Mouse (Mus musculus) kidney, postnatal 10 days (tissue): Measurements from ENCODE around the gene Galnt10.

Experiments
- DNase-seq: peaks from one replicate; pipeline ENCODE4 v3.0.0; 2021; ENCODE audit warnings: mixed read lengths

Galnt10 gene

DNA sequence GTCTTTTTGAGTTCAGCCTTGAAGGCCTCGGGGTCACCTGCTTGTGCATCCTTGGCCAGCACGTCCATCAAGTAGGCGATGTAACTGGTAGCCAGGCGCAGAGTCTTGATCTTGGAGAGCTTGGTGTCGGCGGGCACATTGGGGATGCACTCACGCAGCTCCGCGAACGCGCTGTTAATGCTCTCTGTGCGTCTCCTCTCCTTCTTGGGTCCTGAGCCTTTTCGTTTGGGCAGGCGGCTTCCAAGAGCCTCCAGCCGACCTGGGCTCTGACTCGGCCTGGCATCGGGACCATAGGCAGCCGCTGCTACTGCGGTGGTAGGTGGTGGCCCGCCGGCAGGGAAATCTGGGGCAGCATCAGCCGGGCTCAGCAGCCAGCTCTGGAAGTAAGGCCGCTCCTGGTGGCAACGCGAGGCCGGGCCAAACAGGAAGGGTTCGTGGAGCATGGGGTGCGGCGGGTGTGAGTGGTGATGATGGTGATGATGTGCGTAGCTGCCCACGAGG is 186.1 kb downstream of the Galnt10 start:
- DNase-seq: no peak

DNA sequence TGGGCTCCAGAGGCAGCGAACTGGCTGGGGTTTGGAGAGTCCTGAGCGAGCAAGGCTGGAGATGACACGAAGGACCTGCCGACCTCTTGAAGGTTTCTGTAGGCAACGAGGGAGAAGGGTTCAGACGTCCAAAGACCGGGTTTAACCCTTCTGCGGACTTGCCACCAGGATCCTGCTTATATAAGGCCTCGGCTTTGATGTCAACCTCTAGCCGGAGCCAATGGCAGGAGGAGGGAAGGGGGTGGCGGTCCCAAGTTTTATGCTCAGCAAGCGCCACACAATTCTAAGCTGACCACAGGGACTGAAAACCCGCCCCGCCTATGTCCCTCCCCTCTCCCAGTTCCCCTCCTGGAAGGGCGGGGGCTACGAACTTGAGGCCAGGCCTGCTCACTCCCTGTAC is 186.6 kb downstream of the Galnt10 start:
- DNase-seq: no peak

DNA sequence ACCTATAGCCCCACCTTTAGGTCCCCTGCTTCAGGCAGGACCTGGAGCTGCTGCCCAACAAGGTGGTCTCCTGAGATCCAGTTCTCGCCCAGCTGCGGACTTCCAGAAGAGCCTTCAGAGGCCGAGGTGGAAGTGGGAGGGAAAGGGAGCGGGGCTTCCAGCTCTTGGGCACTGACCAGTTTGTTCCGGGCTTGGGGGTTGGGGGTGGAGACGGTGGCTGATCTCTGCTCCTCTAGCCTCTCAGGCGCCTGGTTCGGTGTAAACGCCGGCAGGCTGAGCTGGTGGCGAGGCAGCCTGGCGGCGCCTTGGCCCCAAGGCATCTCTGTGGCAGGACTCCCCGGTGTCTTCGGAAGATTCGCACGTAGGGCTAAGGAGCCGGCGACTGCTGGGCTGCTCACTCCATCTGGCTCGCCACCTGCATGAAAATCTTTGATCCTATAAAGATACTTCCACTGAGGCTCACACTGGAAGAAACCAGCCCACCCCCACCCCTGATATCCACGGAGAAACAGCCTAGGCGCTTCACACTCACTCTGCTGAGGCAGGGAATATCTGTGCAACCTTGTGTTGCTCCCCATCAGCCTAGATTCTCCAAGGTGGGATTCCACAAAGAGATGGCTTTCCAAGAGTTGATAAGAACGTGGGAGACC is 187.4 kb downstream of the Galnt10 start, which contains the start of gene Hand1:
Hand1 (minus strand) TSS at position 267 of the 650 bp plus-strand sequence.
- DNase-seq: no peak

DNA sequence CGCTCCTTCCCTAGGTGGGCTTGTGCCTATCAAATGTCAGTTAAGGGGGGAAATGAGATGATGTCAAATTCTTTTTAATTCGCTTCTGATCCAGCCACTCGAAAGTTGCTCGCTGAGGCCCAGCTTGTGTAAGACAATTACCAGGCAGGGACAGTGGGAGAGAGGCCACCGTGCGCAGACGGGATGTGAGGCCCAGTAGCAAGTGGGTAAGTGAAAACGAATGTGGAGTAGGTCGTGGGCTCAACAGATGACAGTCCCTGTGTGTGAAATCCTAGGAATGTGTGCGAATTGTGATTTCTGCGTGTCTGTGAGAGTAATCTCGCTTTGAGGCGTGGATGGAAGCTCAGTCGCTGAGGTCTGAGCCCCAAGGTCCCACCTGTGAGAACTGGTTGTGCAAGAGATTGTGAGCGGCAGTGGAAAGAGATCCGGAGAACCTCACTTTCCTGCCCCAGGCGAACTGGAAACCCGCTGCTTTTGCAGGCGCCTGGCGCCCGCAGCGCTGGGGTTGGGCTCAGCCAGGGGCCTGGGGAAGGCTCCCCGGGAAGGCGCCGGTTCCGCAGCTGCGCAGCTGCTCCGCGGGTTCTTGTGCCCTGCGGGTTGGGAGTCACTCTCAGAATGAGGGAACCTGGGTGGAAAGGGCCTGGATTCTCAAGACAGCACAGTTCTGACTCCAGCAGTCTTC is 188.2 kb downstream of the Galnt10 start:
- DNase-seq: no peak

DNA sequence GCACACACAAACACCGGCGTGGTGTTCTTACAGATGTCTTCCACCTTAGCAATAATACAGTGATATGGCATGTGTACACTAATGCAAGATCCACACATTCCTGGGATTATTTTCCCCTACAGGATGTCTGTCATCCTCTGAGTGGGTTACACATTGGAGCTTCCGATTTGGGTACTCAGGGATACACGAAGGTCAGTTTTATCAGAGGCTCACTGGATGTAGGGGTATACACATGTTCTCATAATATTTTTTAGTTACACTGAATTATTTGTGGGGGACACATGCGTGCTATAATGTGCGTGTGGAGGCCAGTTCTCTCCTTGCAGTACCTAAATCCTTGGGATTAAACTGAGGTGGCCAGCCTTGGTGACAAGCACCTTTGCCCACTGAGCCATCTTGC is 188.8 kb downstream of the Galnt10 start:
- no peak for DNase-seq

DNA sequence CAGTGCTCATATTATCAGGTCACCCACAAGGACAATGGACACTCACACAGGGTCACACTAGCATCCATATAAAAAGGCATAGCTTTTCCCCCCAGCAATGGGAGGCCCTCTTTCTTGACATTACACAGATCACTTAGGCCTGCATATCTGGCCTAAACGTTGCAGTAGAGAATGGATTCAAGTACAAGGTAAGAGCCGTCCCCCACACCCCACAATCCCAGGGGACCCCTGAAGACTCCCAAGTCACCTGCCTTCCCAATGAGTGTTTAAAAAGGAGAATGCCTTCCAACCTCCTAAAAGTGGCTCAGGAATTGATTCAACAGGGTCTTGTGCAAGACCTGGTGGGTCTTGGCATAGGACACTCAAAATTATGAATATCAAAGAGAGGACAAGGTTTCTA is 190.1 kb downstream of the Galnt10 start:
- no peak for DNase-seq

DNA sequence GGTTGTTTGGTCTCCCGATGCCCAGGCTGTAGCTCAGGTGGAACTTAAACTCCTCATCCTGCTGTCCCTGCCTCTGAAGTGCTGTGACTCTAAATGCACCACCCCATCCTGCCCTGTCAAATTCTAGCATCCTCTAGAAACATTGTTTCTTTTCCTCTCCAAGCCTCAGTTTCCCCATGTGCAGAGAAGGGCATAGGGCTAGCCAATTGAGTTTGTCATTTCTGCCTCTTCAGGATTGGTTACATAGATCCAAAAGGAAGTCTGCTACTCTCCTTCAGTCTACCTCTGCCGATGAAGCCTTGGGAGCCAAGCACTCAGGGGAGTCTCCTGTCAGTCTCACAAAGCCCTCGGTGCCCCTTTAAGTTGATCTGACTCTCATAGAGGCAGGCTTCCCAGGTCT is 190.7 kb downstream of the Galnt10 start:
- no peak for DNase-seq

DNA sequence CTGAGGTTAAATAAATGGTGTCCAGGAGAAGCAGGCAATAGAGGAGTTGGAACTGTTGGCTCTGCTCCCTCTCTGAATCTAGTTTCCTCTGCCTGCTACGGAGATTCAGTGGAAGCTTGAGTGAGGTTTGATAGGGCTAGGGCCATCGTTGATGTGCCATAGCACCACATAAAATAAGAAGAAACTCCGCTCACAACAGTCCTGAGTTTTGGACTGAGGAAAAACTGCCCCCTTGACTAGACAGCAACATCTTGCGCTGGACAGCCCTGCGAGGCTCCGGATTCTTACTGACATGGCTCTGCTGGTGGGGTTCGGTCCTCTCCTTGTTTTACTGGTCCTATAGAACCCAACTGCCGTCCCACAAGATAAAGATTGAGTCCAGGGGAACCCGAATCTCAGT is 191.2 kb downstream of the Galnt10 start:
- no peak for DNase-seq
